Mouse (Mus musculus): ENCODE measurements at regions not wholly inside any gene's neighbourhood (a gene's known extent, or its start where the extent isn't known, plus 50 kb on each side); places are given as distances from the start of the nearest gene placed in this dataset.
"Not testable (repeated sequence)": the region's sequence is repeated elsewhere in the genome, so short reads cannot be mapped to it uniquely, and the experiment has no call there.

DNA sequence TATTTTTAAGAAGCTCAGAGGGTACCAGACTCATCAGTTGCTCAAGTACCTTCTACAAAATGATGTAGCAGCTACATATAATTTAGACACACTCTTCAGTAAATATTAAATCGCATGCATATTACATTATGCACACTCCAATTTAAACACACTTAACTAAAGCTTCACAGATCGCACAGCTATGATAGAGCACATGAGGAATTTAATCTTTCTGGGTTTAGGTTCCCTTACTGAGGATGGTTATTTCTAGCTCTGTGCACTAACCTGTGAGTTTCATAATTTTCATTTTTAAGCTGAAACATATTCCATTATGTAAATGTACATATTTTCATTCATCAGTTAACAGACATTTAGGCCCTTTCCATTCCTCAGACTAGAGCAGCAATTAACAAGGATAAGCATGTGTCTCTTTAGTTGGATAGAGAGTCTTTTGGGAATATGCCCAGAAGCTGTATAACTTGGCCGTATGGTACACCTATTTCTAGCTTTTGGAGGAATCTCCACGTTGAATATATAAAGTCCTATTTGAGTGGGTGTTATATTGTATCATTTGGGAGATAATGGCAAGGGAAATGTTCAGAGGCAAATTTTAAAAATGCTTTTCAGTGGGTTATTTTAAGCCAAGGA is 694.0 kb downstream of the Trib2 start:
- no peak for DNase-seq (ENCODE audit: low spot score in 2 of 2)

DNA sequence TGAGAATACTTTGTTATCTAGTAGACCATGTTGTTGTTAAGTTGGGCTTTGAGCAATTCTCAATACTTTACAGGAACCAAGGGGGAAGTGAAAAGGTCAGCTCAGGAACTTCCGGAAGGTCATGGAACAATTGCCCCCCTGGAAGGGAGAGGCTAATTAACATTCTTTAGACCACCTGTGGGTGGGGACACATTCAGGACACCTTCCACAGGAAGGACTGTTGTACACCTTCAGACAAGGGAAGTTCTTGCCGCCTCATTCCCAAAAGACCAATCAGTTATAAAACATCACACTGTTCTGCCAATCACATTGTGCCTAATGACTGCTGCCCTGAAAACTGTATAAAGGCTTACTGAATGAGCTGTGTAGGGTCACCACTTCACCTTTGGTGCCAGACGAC is 701.2 kb downstream of the Trib2 start:
- DNase-seq (ENCODE audit: low spot score in 2 of 2) = no peak

DNA sequence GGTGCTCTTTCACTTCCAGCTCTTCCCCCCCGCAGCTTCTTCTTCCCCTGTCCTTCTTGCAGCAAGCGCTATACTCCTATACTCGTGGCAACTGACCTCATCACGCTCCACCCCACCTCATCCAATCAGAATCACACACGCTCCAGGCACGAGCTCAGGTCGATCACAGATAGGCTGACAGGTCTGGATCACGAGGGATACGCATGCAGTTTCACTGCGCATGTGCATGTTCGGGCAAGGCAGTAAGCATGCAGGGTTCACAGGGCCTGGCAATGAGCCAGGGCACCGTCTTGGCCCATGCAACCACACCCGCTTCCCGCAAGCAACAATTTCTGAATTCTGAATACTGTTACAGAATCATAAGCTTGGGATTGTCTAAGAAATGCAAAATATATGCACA is 701.9 kb downstream of the Trib2 start:
- no peak for DNase-seq (ENCODE audit: low spot score in 2 of 2)

DNA sequence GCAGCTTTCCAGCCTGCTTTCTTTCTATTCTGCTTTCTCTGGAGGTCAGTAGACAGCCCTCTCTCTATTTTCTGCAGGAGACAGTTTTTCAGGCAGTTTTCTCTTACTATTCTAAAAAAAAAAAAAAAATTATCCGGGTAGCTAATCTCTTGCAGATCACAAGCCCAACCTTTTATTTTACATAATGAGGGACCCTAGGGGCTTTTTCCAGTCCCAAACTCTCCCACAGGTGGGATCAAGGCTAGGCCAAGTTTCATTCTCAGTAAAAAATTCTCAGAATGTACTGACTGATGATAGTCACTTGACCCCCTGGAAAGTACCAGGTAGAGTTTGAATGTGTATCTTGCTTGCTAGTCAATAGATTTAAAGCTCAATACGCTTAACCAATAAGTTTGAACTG is 705.7 kb downstream of the Trib2 start:
- DNase-seq (ENCODE audit: low spot score in 2 of 2) = no peak

DNA sequence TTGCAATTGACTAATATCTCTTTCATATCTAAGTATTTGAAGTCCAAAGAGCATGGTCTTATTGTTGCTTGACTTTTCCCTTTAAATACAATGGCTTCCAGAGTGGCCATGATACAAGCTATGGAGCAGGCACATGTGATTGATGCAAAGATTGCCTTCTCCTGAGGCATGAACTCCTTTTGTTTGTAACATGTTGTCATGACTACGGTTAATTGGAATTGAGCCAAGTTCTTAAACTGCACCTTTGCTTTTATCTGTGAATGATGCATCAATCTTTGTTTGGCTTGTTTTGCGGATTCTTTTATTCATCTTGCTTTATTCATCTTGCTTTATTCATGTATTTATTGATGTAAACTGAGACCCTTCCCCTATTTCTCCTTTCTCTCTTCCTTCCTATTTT is 711.8 kb downstream of the Trib2 start:
- no peak for DNase-seq (ENCODE audit: low spot score in 2 of 2)

DNA sequence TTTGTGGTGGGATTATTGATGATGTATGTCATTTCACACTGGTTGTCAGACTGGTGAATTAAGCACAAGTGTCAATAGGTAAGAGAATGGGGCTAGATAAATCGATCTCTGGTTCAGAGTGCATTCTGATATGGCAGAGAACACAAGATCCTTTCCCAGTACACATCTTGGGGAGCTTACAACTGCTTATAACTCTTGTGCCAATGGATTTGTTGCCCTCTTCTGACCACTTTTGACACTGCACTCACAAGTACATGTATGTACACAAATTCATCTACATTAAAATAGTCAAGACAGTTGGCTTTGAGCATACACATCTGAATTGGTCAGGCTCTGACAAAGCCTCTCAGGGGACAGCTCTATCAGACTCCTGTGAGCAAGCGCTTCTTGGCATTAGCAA is 738.1 kb downstream of the Trib2 start:
- DNase-seq (ENCODE audit: low spot score in 2 of 2) = peak in 1 of 2 experiments; percentile 22

DNA sequence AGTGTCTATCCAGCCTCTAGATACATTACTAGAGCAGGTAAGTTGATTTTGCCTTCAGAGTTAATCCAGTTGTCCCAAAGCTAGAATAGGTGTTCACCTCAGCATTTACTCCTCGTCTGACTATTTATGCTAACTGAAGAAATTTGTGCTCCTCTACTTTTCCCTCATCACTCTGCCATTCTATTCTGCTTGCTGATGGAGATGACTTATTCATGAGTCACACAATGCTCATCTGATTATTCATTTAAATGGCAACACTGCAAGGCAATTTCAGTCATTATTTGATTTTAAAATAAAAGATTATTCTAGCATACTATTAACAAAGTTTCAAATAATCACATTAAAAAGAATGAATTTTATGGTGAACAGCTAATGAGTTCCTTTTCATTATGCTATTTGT is 752.4 kb downstream of the Trib2 start:
- DNase-seq (ENCODE audit: low spot score in 2 of 2) = no peak

DNA sequence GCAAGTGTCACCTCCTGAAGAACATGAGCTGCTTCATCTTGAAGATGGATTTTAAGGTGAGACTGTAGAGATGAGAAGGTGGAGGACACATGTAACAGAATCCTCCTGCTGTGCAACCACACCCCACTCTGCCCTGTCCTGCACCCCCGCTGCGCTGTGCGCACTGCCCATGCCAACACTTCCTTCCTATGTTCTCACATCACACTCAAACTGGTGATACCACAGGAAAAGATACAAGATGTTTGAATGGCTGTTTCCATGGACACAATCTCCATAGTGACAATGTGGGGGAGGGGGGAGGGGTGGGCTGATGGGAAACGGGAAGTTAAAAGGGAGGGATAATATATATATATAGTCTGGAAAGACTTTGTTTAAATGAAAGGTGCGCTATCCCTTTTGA is 765.3 kb downstream of the Trib2 start:
- no peak for DNase-seq (ENCODE audit: low spot score in 2 of 2)

DNA sequence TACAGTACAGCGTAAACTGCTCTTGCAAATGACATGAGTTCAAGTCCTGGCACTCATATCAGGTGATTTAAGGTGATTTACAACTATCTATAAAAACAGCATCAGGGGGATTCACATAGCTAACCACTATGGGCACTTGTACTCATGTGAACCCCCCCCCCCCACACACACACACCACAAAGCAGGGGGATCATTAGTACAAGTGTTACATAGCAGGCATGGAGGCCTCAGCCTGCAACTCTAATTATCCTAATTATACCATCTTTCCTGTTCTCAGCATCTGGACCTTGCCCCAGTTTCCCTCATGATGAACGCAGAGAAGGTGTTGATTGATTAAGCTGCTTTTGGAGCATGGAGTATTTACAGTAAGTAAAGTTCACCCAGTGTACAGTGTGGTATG is 773.5 kb downstream of the Trib2 start:
- no peak for DNase-seq (ENCODE audit: low spot score in 2 of 2)

DNA sequence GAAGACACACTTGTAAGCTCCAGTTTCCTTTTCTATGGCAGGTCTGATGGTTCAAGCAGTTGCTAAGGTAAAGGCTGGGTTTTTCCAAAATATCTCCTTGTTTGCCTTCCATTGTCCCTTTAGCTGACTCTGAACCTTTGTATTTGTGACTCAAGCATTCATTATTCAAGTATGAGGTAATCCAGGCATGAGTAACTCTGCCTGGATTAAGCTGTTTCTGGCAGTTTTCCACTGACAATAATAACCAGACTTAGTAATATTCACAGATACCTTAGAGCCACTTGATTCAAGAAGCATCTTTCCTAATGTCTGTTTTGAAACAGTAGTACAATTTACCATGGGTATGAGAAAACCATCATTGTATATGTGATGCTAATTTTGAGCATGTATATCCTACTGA is 805.6 kb downstream of the Trib2 start:
- no peak for DNase-seq (ENCODE audit: low spot score in 2 of 2)

DNA sequence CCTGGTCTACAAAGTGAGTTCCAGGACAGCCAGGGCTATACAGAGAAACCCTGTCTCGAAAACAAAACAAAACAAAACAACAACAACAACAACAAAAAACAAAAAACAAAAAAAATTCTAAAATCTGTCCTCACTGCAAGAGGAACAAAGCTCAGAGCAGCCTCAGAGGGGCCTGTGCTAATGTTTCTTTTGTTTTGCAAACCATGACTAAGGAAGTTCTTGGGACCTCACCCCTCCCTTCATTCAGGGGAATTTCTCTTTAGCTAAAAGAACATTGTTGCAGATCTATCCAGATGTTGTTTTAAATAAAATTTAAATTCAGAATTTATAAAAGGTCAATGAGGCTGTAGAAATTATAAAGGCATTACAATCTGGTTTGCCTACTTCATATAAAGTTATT is 814.3 kb downstream of the Trib2 start:
- not testable (repeated sequence) for DNase-seq (ENCODE audit: low spot score in 2 of 2)

Data from cerebellum, postnatal 4 days (tissue).